Mouse (Mus musculus): ENCODE data around the gene Cenpb.

DNA sequence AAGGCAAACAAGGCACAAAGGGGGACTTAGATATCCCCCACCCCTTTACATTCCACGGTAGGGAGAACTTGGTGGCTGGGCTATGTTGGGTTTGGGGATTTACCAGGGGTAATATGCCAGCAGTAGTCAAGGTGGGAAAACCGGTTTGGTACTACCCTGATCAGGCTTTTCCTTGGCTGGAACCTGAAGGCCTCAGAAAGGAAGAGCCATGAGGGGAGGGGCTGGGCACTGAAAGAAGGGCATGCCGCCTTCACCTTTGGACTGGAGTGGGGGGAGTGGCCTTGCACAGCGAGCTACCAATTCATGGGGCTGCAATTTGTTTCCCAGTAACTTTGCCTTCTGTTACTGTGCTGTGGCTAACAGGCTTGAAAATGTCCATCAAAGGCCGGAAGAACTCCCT lies 3.4 kb downstream of the Cenpb start:
- no peak for TF ChIP-seq TAL1 (IDR thresholded peaks at IDR 0.05; ENCODE audit: low read length)
- TF ChIP-seq GATA1 (IDR thresholded peaks at IDR 0.05; ENCODE audit: low read length) = no peak
